Mouse (Mus musculus): ENCODE measurements around the gene Hcn1. TPM values are rescaled to one million over a fixed set of nuclear protein-coding genes. Genes with fewer than 3 reads are reported as not detected.
"Not testable (repeated sequence)": the region's sequence is repeated elsewhere in the genome, so short reads cannot be mapped to it uniquely, and the experiment has no call there.

The Hcn1 gene
- total and polyA plus RNA-seq, 2 experiments from 2014 or later: 2.6 to 9.8 TPM

- Histone ChIP-seq H3K4me1 (ENCODE audit: insufficient read depth, low read length) (no peaks in the 10 kb centered on the region), H3K9ac (replicated peaks; ENCODE audit: low read length) (no peak overlapping the region), H3K9me3 (ENCODE audit: low read length) (no peaks in the 10 kb centered on the region), H3K27ac (no peak overlapping the region), H3K36me3 (ENCODE audit: insufficient read depth, low read length) (no peaks in the 10 kb centered on the region), H3K4me2 (ENCODE audit: low read depth, low read length) (no peak overlapping the region), H3K27me3 (ENCODE audit: insufficient read depth, low read length) (no peaks in the 10 kb centered on the region), H3K4me3 (ENCODE audit: low read length) (no peak overlapping the region)
- WGBS: 67% methylated on average over 2 of the region's 2 CpGs
- DNase-seq (ENCODE audit: low spot score) (no peak), ATAC-seq (no peak)
- no peak for TF ChIP-seq CTCF (IDR thresholded peaks at IDR 0.05; ENCODE audit: low read depth)
Observed at GRCm38 (mm10) chr13:117984339-117984738, 382.2 kb downstream of the Hcn1 start.

GRCm38 (mm10) chr13:117999767-118000488, 397.8 kb downstream of the Hcn1 start:
- WGBS: 92% methylated on average over 2 of the region's 2 CpGs
- DNase-seq (ENCODE audit: low spot score): no peak

GRCm38 (mm10) chr13:118000538-118000937, 398.4 kb downstream of the Hcn1 start:
- Histone ChIP-seq H3K9ac (replicated peaks; ENCODE audit: low read length) (no peak overlapping the region), H3K4me3 (ENCODE audit: low read length) (no peak overlapping the region), H3K9me3 (ENCODE audit: low read length) (no peaks in the 10 kb centered on the region), H3K27me3 (ENCODE audit: insufficient read depth, low read length) (no peaks in the 10 kb centered on the region), H3K27ac (no peak overlapping the region), H3K4me2 (ENCODE audit: low read depth, low read length) (no peak overlapping the region), H3K36me3 (ENCODE audit: insufficient read depth, low read length) (no peaks in the 10 kb centered on the region), H3K4me1 (ENCODE audit: insufficient read depth, low read length) (no peaks in the 10 kb centered on the region)
- ATAC-seq (no peak), DNase-seq (ENCODE audit: low spot score) (no peak)
- WGBS: 79% methylated on average over 2 of the region's 2 CpGs
- TF ChIP-seq CTCF (IDR thresholded peaks at IDR 0.05; ENCODE audit: low read depth): no peak

More at GRCm38 (mm10) chr13:117999767-118000488, 397.8 kb downstream of the Hcn1 start:
- Histone ChIP-seq H3K4me2 (ENCODE audit: low read depth, low read length) (no peak overlapping the region), H3K9me3 (ENCODE audit: low read length) (no peaks in the 10 kb centered on the region), H3K4me1 (ENCODE audit: insufficient read depth, low read length) (no peaks in the 10 kb centered on the region), H3K4me3 (ENCODE audit: low read length) (no peak overlapping the region), H3K27ac (no peak overlapping the region), H3K27me3 (ENCODE audit: insufficient read depth, low read length) (no peaks in the 10 kb centered on the region), H3K9ac (replicated peaks; ENCODE audit: low read length) (no peak overlapping the region), H3K36me3 (ENCODE audit: insufficient read depth, low read length) (no peaks in the 10 kb centered on the region)
- ATAC-seq: no peak
- no peak for TF ChIP-seq CTCF (IDR thresholded peaks at IDR 0.05; ENCODE audit: low read depth)

GRCm38 (mm10) chr13:118021176-118021575, 419.1 kb downstream of the Hcn1 start:
- no peak for DNase-seq (ENCODE audit: low spot score)
- 84% methylated on average over 1 of the region's 1 CpGs for WGBS

GRCm38 (mm10) chr13:118022891-118023290, 420.8 kb downstream of the Hcn1 start:
- ATAC-seq; H3K9ac ChIP-seq (replicated peaks; ENCODE audit: low read length); DNase-seq (ENCODE audit: low spot score); H3K27ac ChIP-seq; H3K4me1 ChIP-seq (ENCODE audit: insufficient read depth, low read length); H3K27me3 ChIP-seq (ENCODE audit: insufficient read depth, low read length); H3K4me3 ChIP-seq (ENCODE audit: low read length); H3K4me2 ChIP-seq (ENCODE audit: low read depth, low read length); H3K36me3 ChIP-seq (ENCODE audit: insufficient read depth, low read length); H3K9me3 ChIP-seq (ENCODE audit: low read length): not testable (repeated sequence)

More at GRCm38 (mm10) chr13:118021176-118021575, 419.1 kb downstream of the Hcn1 start:
- H3K9me3 ChIP-seq (ENCODE audit: low read length): no peaks in the 10 kb centered on the region
- H3K27ac ChIP-seq: no peak overlapping the region
- no peak for TF ChIP-seq CTCF (IDR thresholded peaks at IDR 0.05; ENCODE audit: low read depth)
- no peak overlapping the region for H3K4me2 ChIP-seq (ENCODE audit: low read depth, low read length)
- H3K36me3 ChIP-seq (ENCODE audit: insufficient read depth, low read length): no peaks in the 10 kb centered on the region
- no peak overlapping the region for H3K9ac ChIP-seq (replicated peaks; ENCODE audit: low read length)
- no peaks in the 10 kb centered on the region for H3K27me3 ChIP-seq (ENCODE audit: insufficient read depth, low read length)
- no peaks in the 10 kb centered on the region for H3K4me1 ChIP-seq (ENCODE audit: insufficient read depth, low read length)
- H3K4me3 ChIP-seq (ENCODE audit: low read length): no peak overlapping the region
- ATAC-seq: no peak

- no peaks in the 10 kb centered on the region for H3K9me3 ChIP-seq (ENCODE audit: low read length)
- H3K27me3 ChIP-seq (ENCODE audit: insufficient read depth, low read length): no peaks in the 10 kb centered on the region
- no peak overlapping the region for H3K4me3 ChIP-seq (ENCODE audit: low read length)
- H3K9ac ChIP-seq (replicated peaks; ENCODE audit: low read length): no peak overlapping the region
- no peaks in the 10 kb centered on the region for H3K4me1 ChIP-seq (ENCODE audit: insufficient read depth, low read length)
- WGBS: 90% methylated on average over 5 of the region's 5 CpGs
- no peak overlapping the region for H3K4me2 ChIP-seq (ENCODE audit: low read depth, low read length)
- no peak for TF ChIP-seq CTCF (IDR thresholded peaks at IDR 0.05; ENCODE audit: low read depth)
- ATAC-seq: no peak
- no peak for DNase-seq (ENCODE audit: low spot score)
- H3K36me3 ChIP-seq (ENCODE audit: insufficient read depth, low read length): no peaks in the 10 kb centered on the region
- no peak overlapping the region for H3K27ac ChIP-seq
Observed at GRCm38 (mm10) chr13:118023381-118023780, 421.3 kb downstream of the Hcn1 start.

GRCm38 (mm10) chr13:118026510-118026909, 424.4 kb downstream of the Hcn1 start:
- no peak for ATAC-seq
- H3K9me3 ChIP-seq (ENCODE audit: low read length): no peaks in the 10 kb centered on the region
- H3K9ac ChIP-seq (replicated peaks; ENCODE audit: low read length): no peak overlapping the region
- no peaks in the 10 kb centered on the region for H3K4me1 ChIP-seq (ENCODE audit: insufficient read depth, low read length)
- DNase-seq (ENCODE audit: low spot score): no peak
- no peak overlapping the region for H3K4me2 ChIP-seq (ENCODE audit: low read depth, low read length)
- 76% methylated on average over 2 of the region's 2 CpGs for WGBS
- no peaks in the 10 kb centered on the region for H3K27me3 ChIP-seq (ENCODE audit: insufficient read depth, low read length)
- no peak overlapping the region for H3K4me3 ChIP-seq (ENCODE audit: low read length)
- no peak overlapping the region for H3K27ac ChIP-seq
- TF ChIP-seq CTCF (IDR thresholded peaks at IDR 0.05; ENCODE audit: low read depth): no peak
- no peaks in the 10 kb centered on the region for H3K36me3 ChIP-seq (ENCODE audit: insufficient read depth, low read length)
